Mouse (Mus musculus) erythroblast, embryonic 14.5 days (primary cell): ENCODE results near the gene Cyba.

Experiments
- GATA1 ChIP-seq: IDR thresholded peaks from 2 replicates; pipeline ENCODE4 v1.6.1; 2012; ENCODE audit warnings: low read length, inconsistent platforms, mixed read lengths
- TAL1 ChIP-seq: IDR thresholded peaks from 3 replicates; pipeline ENCODE4 v1.6.1; 2012; ENCODE audit warnings: low read length, inconsistent platforms, mixed read lengths

DNA sequence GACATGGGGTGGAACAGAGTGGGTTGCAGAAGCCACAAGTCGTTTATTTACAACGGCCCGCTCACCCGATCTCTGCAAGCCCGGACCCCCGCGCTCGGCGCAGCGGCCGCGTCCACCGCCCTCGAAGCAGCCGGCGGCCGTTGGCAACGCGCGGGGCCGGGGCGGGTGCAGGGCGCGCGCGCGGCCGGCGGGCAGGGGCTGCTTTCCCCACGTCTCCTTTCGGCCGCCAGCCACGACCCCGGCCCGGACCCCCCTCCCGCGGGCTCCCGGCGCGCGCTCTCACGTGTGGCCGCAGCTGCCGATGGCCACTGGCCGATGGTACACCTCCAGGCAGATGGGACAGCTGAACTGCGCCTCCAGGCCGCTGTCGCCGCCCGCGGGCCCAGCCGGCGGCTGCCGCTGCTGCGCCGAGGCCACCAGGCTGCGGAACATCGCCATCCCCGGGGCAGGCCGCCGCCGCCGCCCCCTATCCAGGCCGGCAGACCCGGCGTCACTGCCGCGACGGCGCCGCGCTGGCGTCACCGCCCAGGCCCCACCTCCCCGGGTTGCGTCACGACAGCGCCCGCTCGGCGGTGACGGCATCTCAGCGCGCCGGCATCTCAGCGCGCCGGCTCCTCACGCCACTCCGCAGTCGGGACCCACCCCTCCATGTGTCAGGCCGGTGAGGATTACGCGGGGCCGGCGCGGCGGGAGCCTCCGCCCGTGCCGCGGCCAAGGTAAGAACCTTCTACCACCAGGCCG lies 43.0 kb upstream of the Cyba start, which contains the start of the genes Rnf166 and Ctu2:
- TF ChIP-seq GATA1 (no peak), TAL1 (no peak)
